Mouse (Mus musculus): ENCODE measurements at regions not wholly inside any gene's neighbourhood (a gene's known extent, or its start where the extent isn't known, plus 50 kb on each side); places are given as distances from the start of the nearest gene placed in this dataset.

DNA sequence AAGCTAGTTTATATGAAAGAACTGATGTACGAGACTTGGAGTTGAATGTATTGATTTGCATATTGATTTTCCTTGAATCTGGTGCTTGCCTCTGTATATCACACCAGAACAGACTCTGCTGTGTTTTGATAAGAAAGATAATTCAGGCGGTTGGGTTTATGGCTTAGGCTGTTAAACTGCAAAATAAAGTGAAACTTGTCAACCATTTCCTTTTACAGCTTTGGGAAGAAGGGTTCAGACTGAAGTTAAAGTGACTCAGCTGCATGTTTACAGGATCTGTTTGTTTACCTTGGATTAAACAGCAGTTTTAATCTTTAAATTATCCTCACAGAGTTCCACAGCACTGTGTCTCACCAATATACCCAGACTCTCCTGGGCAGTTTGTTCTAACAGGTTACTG lies 381.3 kb downstream of the Edem1 start:
- no peaks in the 10 kb centered on the region for H3K4me1 ChIP-seq (ENCODE audit: control insufficient read depth in 1 of 2, insufficient read depth in 2 of 2, low read length in 2 of 2)
- no peak overlapping the region for H3K4me3 ChIP-seq (ENCODE audit: control insufficient read depth in 1 of 2, insufficient read depth in 1 of 2, low read depth in 2 of 2, low read length in 2 of 2)
- no peak overlapping the region for H3K27ac ChIP-seq (ENCODE audit: control insufficient read depth, low read depth, low read length)
- TF ChIP-seq MXI1 (IDR thresholded peaks at IDR 0.05; ENCODE audit: low read depth, low read length) (no peak), TAL1 (IDR thresholded peaks at IDR 0.05; ENCODE audit: low read length) (no peak), NRF1 (IDR thresholded peaks at IDR 0.05; ENCODE audit: insufficient read depth, low read depth, low read length, poor library complexity, severe bottlenecking) (no peak), CHD1 (IDR thresholded peaks at IDR 0.05; ENCODE audit: low read depth, low read length) (no peak), GABPA (IDR thresholded peaks at IDR 0.05; ENCODE audit: low read depth, low read length) (no peak), ZMIZ1 (IDR thresholded peaks at IDR 0.05; ENCODE audit: low read depth, low read length) (no peak), BHLHE40 (IDR thresholded peaks at IDR 0.05; ENCODE audit: borderline replicate concordance, low read depth, low read length) (no peak), POLR2AphosphoS5 (IDR thresholded peaks at IDR 0.05; ENCODE audit: borderline replicate concordance, low read depth, low read length) (no peak), ZKSCAN1 (IDR thresholded peaks at IDR 0.05; ENCODE audit: low read depth, low read length) (no peak), CHD2 (IDR thresholded peaks at IDR 0.05; ENCODE audit: low read length) (no peak), JUND (IDR thresholded peaks at IDR 0.05; ENCODE audit: low read depth, low read length) (no peak), ETS1 (IDR thresholded peaks at IDR 0.05; ENCODE audit: low read depth, low read length) (no peak), EP300 (IDR thresholded peaks at IDR 0.05; ENCODE audit: low read depth in 1 of 2, low read length in 2 of 2) (no peak), RCOR1 (IDR thresholded peaks at IDR 0.05; ENCODE audit: low read depth, low read length) (no peak), ZNF384 (IDR thresholded peaks at IDR 0.05; ENCODE audit: low read depth, low read length) (no peak), MAFK (IDR thresholded peaks at IDR 0.05; ENCODE audit: borderline replicate concordance, low read depth, low read length) (no peak), ZC3H11A (IDR thresholded peaks at IDR 0.05; ENCODE audit: low read depth, low read length) (no peak), MYC (IDR thresholded peaks at IDR 0.05; ENCODE audit: low read depth, low read length) (no peak), RAD21 (IDR thresholded peaks at IDR 0.05; ENCODE audit: low read depth, low read length) (no peak)
- H3K79me2 ChIP-seq (ENCODE audit: control insufficient read depth, insufficient read depth, low read length, poor library complexity) = no peaks in the 10 kb centered on the region
- H3K27me3 ChIP-seq (ENCODE audit: control insufficient read depth in 1 of 2, insufficient read depth in 2 of 2, low read length in 2 of 2) = no peaks in the 10 kb centered on the region
- no peaks in the 10 kb centered on the region for H3K9me3 ChIP-seq (replicated peaks; ENCODE audit: insufficient read depth, low read length)
- no peaks in the 10 kb centered on the region for H3K36me3 ChIP-seq (ENCODE audit: control insufficient read depth in 1 of 2, insufficient read depth in 2 of 2, low read length in 2 of 2)
- no peak overlapping the region for H3K9ac ChIP-seq (ENCODE audit: control insufficient read depth, low read depth, low read length, poor library complexity, severe bottlenecking)
- no peak for DNase-seq (ENCODE audit: low read depth, low spot score)

DNA sequence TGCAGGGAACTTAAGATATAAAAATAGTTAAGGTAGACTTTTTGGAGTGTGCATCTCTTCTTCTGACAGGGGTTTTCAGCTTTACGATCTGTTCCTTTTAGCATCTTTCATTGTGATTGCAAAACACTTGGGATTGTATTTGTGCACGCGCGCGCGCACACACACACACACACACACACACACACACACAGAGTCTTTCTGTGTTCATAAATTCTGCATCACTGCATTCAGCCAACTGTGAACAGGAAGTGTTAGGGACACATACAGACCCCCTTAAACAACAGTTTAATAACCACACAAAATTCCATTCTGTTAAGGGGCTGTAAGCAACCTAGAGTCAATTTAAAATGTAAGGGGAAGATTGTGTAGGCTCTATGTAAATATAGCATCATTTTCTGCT lies 401.9 kb downstream of the Edem1 start:
- no peak for TF ChIP-seq ZC3H11A (IDR thresholded peaks at IDR 0.05; ENCODE audit: low read depth, low read length)
- TF ChIP-seq USF1 (IDR thresholded peaks at IDR 0.05; ENCODE audit: low read depth, low read length) = no peak
- no peak for TF ChIP-seq RCOR1 (IDR thresholded peaks at IDR 0.05; ENCODE audit: low read depth, low read length)
- TF ChIP-seq RAD21 (IDR thresholded peaks at IDR 0.05; ENCODE audit: low read depth, low read length) = no peak
- TF ChIP-seq MAX (IDR thresholded peaks at IDR 0.05; ENCODE audit: low read length) = no peak
- TF ChIP-seq POLR2A (IDR thresholded peaks at IDR 0.05; ENCODE audit: control insufficient read depth in 1 of 2, insufficient read depth in 1 of 2, low read depth in 1 of 2, low read length in 2 of 2, poor library complexity in 1 of 2) = no peak
- no peak for TF ChIP-seq SIN3A (IDR thresholded peaks at IDR 0.05; ENCODE audit: low read length)
- no peak for TF ChIP-seq ZMIZ1 (IDR thresholded peaks at IDR 0.05; ENCODE audit: low read depth, low read length)
- no peak for TF ChIP-seq ELF1 (IDR thresholded peaks at IDR 0.05; ENCODE audit: low read depth, low read length)
- no peak for TF ChIP-seq ZKSCAN1 (IDR thresholded peaks at IDR 0.05; ENCODE audit: low read depth, low read length)
- no peak for TF ChIP-seq TAL1 (IDR thresholded peaks at IDR 0.05; ENCODE audit: low read length)
- no peak for TF ChIP-seq MXI1 (IDR thresholded peaks at IDR 0.05; ENCODE audit: low read depth, low read length)
- no peak for TF ChIP-seq CTCF (IDR thresholded peaks at IDR 0.05 in 2 of 3, conservative IDR thresholded peaks at IDR 0.05 in 1 of 3; ENCODE audit: control insufficient read depth in 1 of 3, insufficient read depth in 1 of 3, low read depth in 2 of 3, low read length in 3 of 3, poor library complexity in 1 of 3, severe bottlenecking in 1 of 3)
- TF ChIP-seq POLR2AphosphoS2 (IDR thresholded peaks at IDR 0.05; ENCODE audit: low read length) = no peak
- no peak for TF ChIP-seq MEF2A (IDR thresholded peaks at IDR 0.05; ENCODE audit: extremely low read depth, insufficient replicate concordance, low read depth, low read length, poor library complexity, severe bottlenecking)
- H3K4me1 ChIP-seq (ENCODE audit: control insufficient read depth in 1 of 2, insufficient read depth in 2 of 2, low read length in 2 of 2) = no peaks in the 10 kb centered on the region
- H3K4me3 ChIP-seq (ENCODE audit: control insufficient read depth in 1 of 2, insufficient read depth in 1 of 2, low read depth in 2 of 2, low read length in 2 of 2) = no peak overlapping the region
- H3K27ac ChIP-seq (ENCODE audit: control insufficient read depth, low read depth, low read length) = no peak overlapping the region
- H3K79me2 ChIP-seq (ENCODE audit: control insufficient read depth, insufficient read depth, low read length, poor library complexity) = no peaks in the 10 kb centered on the region
- H3K36me3 ChIP-seq (ENCODE audit: control insufficient read depth in 1 of 2, insufficient read depth in 2 of 2, low read length in 2 of 2) = no peaks in the 10 kb centered on the region
- H3K9ac ChIP-seq (ENCODE audit: control insufficient read depth, low read depth, low read length, poor library complexity, severe bottlenecking) = no peak overlapping the region
- H3K9me3 ChIP-seq (replicated peaks; ENCODE audit: insufficient read depth, low read length) = no peaks in the 10 kb centered on the region
- DNase-seq (ENCODE audit: low read depth, low spot score) = no peak
- H3K27me3 ChIP-seq (ENCODE audit: control insufficient read depth in 1 of 2, insufficient read depth in 2 of 2, low read length in 2 of 2) = no peaks in the 10 kb centered on the region

Data from MEL (cell line).